Mouse (Mus musculus) megakaryocyte-erythroid progenitor cell, adult 5-6 weeks (primary cell): ENCODE data around the gene Foxf2. TPM values are rescaled to one million over a fixed set of nuclear protein-coding genes. Genes with fewer than 3 reads are reported as not detected.

Source experiments
- ATAC-seq: replicated peaks from 2 replicates; pipeline ENCODE4 v1.8.0; 2016; ENCODE audit warnings: mild to moderate bottlenecking, inconsistent platforms; ENCODE audit not compliant: severe bottlenecking, poor library complexity, low FRiP score, low TSS enrichment
- total RNA-seq, 2 experiments: library from RNA; stranded (forward) in 1 of 2; stranded (reverse) in 1 of 2; fragments of 200-1000, 215-1000 nt in 1 of 2; fragments of >200 nt in 1 of 2; fragmentation: Nextera tagmentation in 1 of 2; gene quantifications; 2 replicates each; pipeline ENCODE4 v1.2.3; 2014 to 2017

Foxf2 gene
- total RNA-seq, 2 experiments from 2014 or later: not detected

- no peak for ATAC-seq
These were observed 39.8 kb downstream of the Foxf2 start for GRCm38 (mm10) chr13:31665376-31665775.

GRCm38 (mm10) chr13:31667919-31668524 lies 42.4 kb downstream of the Foxf2 start:
- no peak for ATAC-seq

- ATAC-seq: no peak
These were observed 46.5 kb downstream of the Foxf2 start for GRCm38 (mm10) chr13:31672093-31672492.

Other genes with a start within 250 kb of the Foxf2 start
- not detected in 2 replicates for gene Foxq1, start 69.7 kb upstream of the Foxf2 start, total RNA-seq (2014; fragmentation: Nextera tagmentation)
- gene Foxq1, start 69.7 kb upstream of the Foxf2 start, total RNA-seq (2017): not detected in 2 replicates
- gene A530084C06Rik, start 66.5 kb upstream of the Foxf2 start, total RNA-seq (2014; fragmentation: Nextera tagmentation): not detected in 2 replicates
- not detected in 2 replicates for gene A530084C06Rik, start 66.5 kb upstream of the Foxf2 start, total RNA-seq (2017)
- not detected in 2 replicates for gene Foxc1, start 180.8 kb downstream of the Foxf2 start, total RNA-seq (2014; fragmentation: Nextera tagmentation)
- gene Foxc1, start 180.8 kb downstream of the Foxf2 start, total RNA-seq (2017): not detected in 2 replicates